Mouse (Mus musculus) lung, embryonic 14.5 days (tissue): ENCODE measurements around the gene Sez6l. TPM values are rescaled to one million over a fixed set of nuclear protein-coding genes. Genes with fewer than 3 reads are reported as not detected.

ENCODE experiments used
- ATAC-seq: fragments of 200-750 bp; cut with Nextera tagmentation; 2 replicates; pipeline ENCODE4 v1.8.0; 2017; ENCODE audit warnings: mild to moderate bottlenecking, moderate TSS enrichment, moderate library complexity; ENCODE audit not compliant: insufficient read depth
- DNase-seq: peaks from one replicate; pipeline ENCODE4 v3.0.0-alpha.2; 2015
- H3K27ac ChIP-seq: fragments of 300-500 bp; sonication (generic); 2 replicates; pipeline ENCODE4 v1.5.1; 2014; ENCODE audit warnings: low read depth, mild to moderate bottlenecking, moderate library complexity
- H3K27me3 ChIP-seq: fragments of 300-500 bp; sonication (generic); 2 replicates; pipeline ENCODE4 v1.6.1; 2014; ENCODE audit warnings: low read length, control low read depth; ENCODE audit not compliant: insufficient read depth
- H3K36me3 ChIP-seq: fragments of 300-500 bp; sonication (generic); 2 replicates; pipeline ENCODE4 v1.6.1; 2014; ENCODE audit warnings: control low read depth; ENCODE audit not compliant: insufficient read depth
- H3K4me1 ChIP-seq: fragments of 300-500 bp; sonication (generic); 2 replicates; pipeline ENCODE4 v1.6.1; 2014; ENCODE audit warnings: antibody characterized with exemption, control low read depth; ENCODE audit not compliant: insufficient read depth
- H3K4me2 ChIP-seq: fragments of 300-500 bp; sonication (generic); 2 replicates; pipeline ENCODE4 v1.6.1; 2014; ENCODE audit warnings: mild to moderate bottlenecking
- H3K4me3 ChIP-seq: fragments of 300-500 bp; sonication (generic); 2 replicates; pipeline ENCODE4 v1.5.1; 2014; ENCODE audit warnings: low read depth, low read length
- H3K9ac ChIP-seq: fragments of 300-500 bp; sonication (generic); 2 replicates; pipeline ENCODE4 v1.6.1; 2014
- H3K9me3 ChIP-seq: fragments of 300-500 bp; sonication (generic); 2 replicates; pipeline ENCODE4 v1.6.1; 2016; ENCODE audit warnings: low read depth, low read length, control low read depth
- CTCF ChIP-seq: IDR thresholded peaks from 2 replicates; pipeline ENCODE4 v1.5.1; 2016; ENCODE audit warnings: antibody characterized with exemption, low read depth
- WGBS: fragments of 180-500 bp; shearing (Covaris S2); extraction: QIAGEN DNeasy Blood & Tissue Kit; methylation state at CpG from one replicate; pipeline ENCODE4 v1.1.7; 2014; 5-methylcytosine and 5-hydroxymethylcytosine counted together
- polyA plus RNA-seq: library from polyadenylated mRNA; unstranded; fragments of >200 nt; fragmentation: Nextera tagmentation; extraction: Ambion mirVana; gene quantifications from 2 replicates; pipeline ENCODE4 v1.2.1, GENCODE M21; 2014

The Sez6l gene
- polyA plus RNA-seq = 0.30 and 0.32 TPM in 2 replicates

DNA sequence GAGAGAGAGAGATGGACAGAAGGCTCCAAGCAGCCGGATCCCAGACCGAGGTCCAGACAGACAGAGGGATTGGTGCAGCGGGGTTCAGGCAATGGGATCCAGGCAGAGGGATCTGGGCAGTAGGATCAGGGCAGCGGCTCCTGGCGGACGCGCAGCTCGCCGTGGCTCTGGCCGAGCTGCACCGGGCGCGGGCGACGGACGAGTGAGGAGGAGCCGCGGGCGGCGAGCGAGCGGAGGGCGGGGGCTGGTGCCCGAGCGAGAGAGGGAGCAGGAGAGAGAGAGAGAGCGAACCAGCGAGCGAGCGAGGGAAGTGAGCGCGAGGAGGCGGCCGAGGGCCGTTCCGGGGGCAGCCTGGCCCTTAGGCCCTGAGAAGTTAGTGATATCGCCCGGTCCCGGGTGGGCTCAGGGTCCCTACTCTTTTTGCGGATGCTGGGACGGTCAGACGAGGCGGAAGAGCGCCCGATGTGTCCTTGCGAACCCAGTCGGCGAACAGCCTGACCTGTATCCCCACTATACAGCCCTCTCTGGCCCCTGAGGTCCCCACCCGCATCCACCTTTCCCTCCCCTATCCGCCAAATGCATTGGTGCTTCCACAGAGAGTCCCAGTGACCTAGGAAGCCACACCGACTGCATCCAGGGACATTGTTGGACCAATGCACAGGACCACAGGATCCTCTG is at the start of gene Sez6l:
TSS of gene Sez6l (minus strand) at position 193 of the 678 bp plus-strand sequence.
- Histone ChIP-seq H3K9ac (no peak within 1 kb of the TSS; the same call in 1 of the 2 replicates), H3K9me3 (no peaks in the 10 kb centered on the region), H3K27ac (no peak within 1 kb of the TSS), H3K4me3 (peak within 1 kb of the TSS; percentile 31), H3K4me1 (no peaks in the 10 kb centered on the region), H3K4me2 (peak within 1 kb of the TSS; percentile 64), H3K27me3 (peaks cover 45% of the 10 kb centered on the region), H3K36me3 (no peaks in the 10 kb centered on the region)
- 0 out of 2 replicates have a peak, but pooled peaks have one; percentile 15 for TF ChIP-seq CTCF
- ATAC-seq (peak; percentile 73), DNase-seq (peak; percentile 62)
- WGBS = under 1% methylated on average over 48 of the region's 50 CpGs

GRCm38 (mm10) chr5:112625555-112626160 is 48.7 kb upstream of the Sez6l start:
- H3K36me3 ChIP-seq = no peaks in the 10 kb centered on the region
- ATAC-seq = no peak
- no peak overlapping the region for H3K27ac ChIP-seq
- H3K4me1 ChIP-seq = no peaks in the 10 kb centered on the region
- 30% methylated on average over 31 of the region's 31 CpGs for WGBS
- no peak overlapping the region for H3K4me3 ChIP-seq
- peak overlapping the region; percentile 23; the same call in 1 of the 2 replicates for H3K9ac ChIP-seq
- H3K9me3 ChIP-seq = no peaks in the 10 kb centered on the region
- no peak for DNase-seq
- H3K27me3 ChIP-seq = no peaks in the 10 kb centered on the region
- no peak for TF ChIP-seq CTCF
- peak overlapping the region; percentile 48 for H3K4me2 ChIP-seq

DNA sequence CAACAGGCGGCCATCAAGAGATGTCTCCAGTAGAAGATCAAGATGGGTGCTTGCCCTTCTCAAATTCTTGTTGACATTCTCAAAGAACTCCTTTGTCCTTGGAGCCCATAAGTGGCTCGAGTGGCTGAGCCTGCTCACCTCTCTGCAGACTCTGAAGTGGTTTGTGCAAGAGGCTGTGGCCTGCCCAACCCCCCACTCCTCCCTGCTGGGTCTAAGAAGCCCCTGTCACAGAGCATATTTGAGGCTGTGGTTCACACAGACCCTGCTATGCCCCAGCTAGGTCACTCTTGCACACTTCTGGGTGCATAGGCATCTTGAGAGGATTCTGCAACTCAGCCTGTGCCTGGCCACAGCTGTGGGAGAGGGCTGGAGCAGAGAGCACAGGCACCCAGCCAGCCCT is 46.0 kb upstream of the Sez6l start:
- Histone ChIP-seq H3K4me3 (no peak overlapping the region), H3K4me1 (no peaks in the 10 kb centered on the region), H3K27ac (peak overlapping the region; percentile 70), H3K9ac (no peak overlapping the region), H3K27me3 (no peaks in the 10 kb centered on the region), H3K36me3 (no peaks in the 10 kb centered on the region), H3K9me3 (no peaks in the 10 kb centered on the region), H3K4me2 (no peak overlapping the region; the same call in 1 of the 2 replicates)
- DNase-seq = peak; percentile 75
- ATAC-seq = peak; percentile 89
- TF ChIP-seq CTCF = no peak
- WGBS = 34% methylated on average over 2 of the region's 2 CpGs

- no peak overlapping the region for H3K4me2 ChIP-seq
- H3K27ac ChIP-seq = no peak overlapping the region
- H3K9me3 ChIP-seq = no peaks in the 10 kb centered on the region
- H3K4me3 ChIP-seq = no peak overlapping the region
- H3K9ac ChIP-seq = no peak overlapping the region
- H3K4me1 ChIP-seq = no peaks in the 10 kb centered on the region
- H3K27me3 ChIP-seq = no peaks in the 10 kb centered on the region
- WGBS = 52% methylated on average over 3 of the region's 3 CpGs
- ATAC-seq (no peak), DNase-seq (no peak)
- no peaks in the 10 kb centered on the region for H3K36me3 ChIP-seq
- no peak for TF ChIP-seq CTCF
These were observed 43.3 kb upstream of the Sez6l start for GRCm38 (mm10) chr5:112620256-112620655.

- no peak for TF ChIP-seq CTCF
- no peak overlapping the region for H3K9ac ChIP-seq
- H3K4me3 ChIP-seq = no peak overlapping the region
- H3K9me3 ChIP-seq = no peaks in the 10 kb centered on the region
- 73% methylated on average over 3 of the region's 3 CpGs for WGBS
- no peak overlapping the region for H3K4me2 ChIP-seq
- H3K36me3 ChIP-seq = no peaks in the 10 kb centered on the region
- no peaks in the 10 kb centered on the region for H3K27me3 ChIP-seq
- H3K27ac ChIP-seq = no peak overlapping the region
- no peaks in the 10 kb centered on the region for H3K4me1 ChIP-seq
- ATAC-seq (no peak), DNase-seq (no peak)
These were observed 42.4 kb upstream of the Sez6l start for GRCm38 (mm10) chr5:112619344-112619743.

- 57% methylated on average over 16 of the region's 16 CpGs for WGBS
- Histone ChIP-seq H3K9me3 (no peaks in the 10 kb centered on the region), H3K4me2 (no peak overlapping the region), H3K36me3 (no peaks in the 10 kb centered on the region), H3K27me3 (no peaks in the 10 kb centered on the region), H3K27ac (no peak overlapping the region), H3K9ac (no peak overlapping the region), H3K4me1 (no peaks in the 10 kb centered on the region), H3K4me3 (no peak overlapping the region)
- no peak for DNase-seq
- no peak for TF ChIP-seq CTCF
- no peak for ATAC-seq
These were observed 40.7 kb upstream of the Sez6l start for GRCm38 (mm10) chr5:112617602-112618247.
